Mouse (Mus musculus): ENCODE results near the gene Psma6.

GRCm38 (mm10) chr12:55456893-55457292, 72.9 kb downstream of the Psma6 start:
- TF ChIP-seq USF1 (IDR thresholded peaks at IDR 0.05; ENCODE audit: low read depth) (no peak), TCF12 (IDR thresholded peaks at IDR 0.05; ENCODE audit: insufficient read depth, poor library complexity, severe bottlenecking) (no peak), E2F4 (IDR thresholded peaks at IDR 0.05; ENCODE audit: insufficient read depth) (no peak)

All from myocyte (in vitro differentiated cells).